Mouse (Mus musculus) MEL (cell line): Measurements from ENCODE around the gene St8sia2. TPM values are rescaled to one million over a fixed set of nuclear protein-coding genes. Genes with fewer than 3 reads are reported as not detected.

ENCODE experiments used
- DNase-seq: peaks from one replicate; pipeline ENCODE4 v3.0.0; 2011; ENCODE audit warnings: low read depth, low spot score
- H3K27ac ChIP-seq: 2 replicates; pipeline ENCODE4 v1.5.1; 2012; ENCODE audit warnings: low read depth, mild to moderate bottlenecking, control low read depth, low read length, moderate library complexity; ENCODE audit not compliant: control insufficient read depth
- H3K27me3 ChIP-seq, 2 experiments: fragments of 150-350 bp in 1 of 2; sonication (generic) in 1 of 2; 2 replicates each; pipeline ENCODE4 v1.6.1; 2012; ENCODE audit warnings: low read length in 2 of 2, mild to moderate bottlenecking in 2 of 2, improper control_type of control experiment in 1 of 2, moderate library complexity in 1 of 2; ENCODE audit not compliant: insufficient read depth in 2 of 2, control insufficient read depth in 1 of 2
- H3K36me3 ChIP-seq, 2 experiments: 2 replicates each; pipeline ENCODE4 v1.6.1; 2012 to 2014; ENCODE audit warnings: low read length in 2 of 2, improper control_type of control experiment in 1 of 2, inconsistent platforms in 1 of 2, mild to moderate bottlenecking in 1 of 2; ENCODE audit not compliant: insufficient read depth in 2 of 2, control insufficient read depth in 1 of 2
- H3K4me1 ChIP-seq, 2 experiments: fragments of 150-350 bp in 1 of 2; sonication (generic) in 1 of 2; 2 replicates each; pipeline ENCODE4 v1.6.1; 2012; ENCODE audit warnings: low read length in 2 of 2, improper control_type of control experiment in 1 of 2, mild to moderate bottlenecking in 1 of 2; ENCODE audit not compliant: insufficient read depth in 2 of 2, control insufficient read depth in 1 of 2
- H3K4me3 ChIP-seq, 2 experiments: fragments of 150-350 bp in 1 of 2; sonication (generic) in 1 of 2; 2 replicates each; pipeline ENCODE4 v1.5.1; 2012; ENCODE audit warnings: low read depth in 2 of 2, low read length in 2 of 2, mild to moderate bottlenecking in 2 of 2, moderate library complexity in 2 of 2, control low read depth in 1 of 2, improper control_type of control experiment in 1 of 2; ENCODE audit not compliant: control insufficient read depth in 1 of 2, insufficient read depth in 1 of 2
- H3K79me2 ChIP-seq: 2 replicates; pipeline ENCODE4 v1.6.1; 2012; ENCODE audit warnings: mild to moderate bottlenecking, low read length, moderate library complexity; ENCODE audit not compliant: control insufficient read depth, poor library complexity, insufficient read depth
- H3K9ac ChIP-seq: 2 replicates; pipeline ENCODE4 v1.6.1; 2012; ENCODE audit warnings: low read depth, mild to moderate bottlenecking, control low read depth, low read length, moderate library complexity; ENCODE audit not compliant: control insufficient read depth, poor library complexity, severe bottlenecking
- H3K9me3 ChIP-seq: fragments of 150-350 bp; sonication (generic); replicated peaks from 2 replicates; pipeline ENCODE4 v1.6.1; 2012; ENCODE audit warnings: mild to moderate bottlenecking, low read length, improper control_type of control experiment, moderate library complexity; ENCODE audit not compliant: insufficient read depth
- BHLHE40 ChIP-seq: IDR thresholded peaks from 2 replicates; pipeline ENCODE4 v1.6.1; 2012; ENCODE audit warnings: low read depth, mild to moderate bottlenecking, inconsistent platforms, low read length, improper control_type of control experiment, borderline replicate concordance
- CHD1 ChIP-seq: IDR thresholded peaks from 2 replicates; pipeline ENCODE4 v1.6.1; 2012; ENCODE audit warnings: low read depth, mild to moderate bottlenecking, inconsistent platforms, low read length, improper control_type of control experiment
- CHD2 ChIP-seq: IDR thresholded peaks from 2 replicates; pipeline ENCODE4 v1.6.1; 2011; ENCODE audit warnings: low read length, improper control_type of control experiment
- CTCF ChIP-seq, 3 experiments: IDR thresholded peaks in 2 of 3; conservative IDR thresholded peaks in 1 of 3; 2 replicates each; pipeline ENCODE4 v1.5.1; 2011 to 2012; ENCODE audit warnings: low read length in 3 of 3, low read depth in 2 of 3, mild to moderate bottlenecking in 2 of 3, improper control_type of control experiment in 1 of 3, inconsistent platforms in 1 of 3, mixed read lengths in 1 of 3, moderate library complexity in 1 of 3; ENCODE audit not compliant: control insufficient read depth in 1 of 3, insufficient read depth in 1 of 3, poor library complexity in 1 of 3, severe bottlenecking in 1 of 3
- ELF1 ChIP-seq: IDR thresholded peaks from 2 replicates; pipeline ENCODE4 v1.6.1; 2014; ENCODE audit warnings: low read depth, mild to moderate bottlenecking, inconsistent platforms, low read length, improper control_type of control experiment, moderate library complexity
- EP300 ChIP-seq, 2 experiments: IDR thresholded peaks; 2 replicates each; pipeline ENCODE4 v1.6.1; 2011; ENCODE audit warnings: improper control_type of control experiment in 2 of 2, low read length in 2 of 2, low read depth in 1 of 2, mild to moderate bottlenecking in 1 of 2
- GABPA ChIP-seq: IDR thresholded peaks from 2 replicates; pipeline ENCODE4 v1.6.1; 2012; ENCODE audit warnings: low read depth, mild to moderate bottlenecking, inconsistent platforms, low read length, improper control_type of control experiment, moderate library complexity
- GATA1 ChIP-seq: IDR thresholded peaks from 2 replicates; pipeline ENCODE4 v1.6.1; 2011; ENCODE audit warnings: low read depth, low read length, improper control_type of control experiment
- KAT2A ChIP-seq: conservative IDR thresholded peaks from 2 replicates; pipeline ENCODE4 v1.6.1; 2012; ENCODE audit warnings: low read depth, low read length, improper control_type of control experiment, inconsistent platforms
- MAFK ChIP-seq: IDR thresholded peaks from 2 replicates; pipeline ENCODE4 v1.6.1; 2011; ENCODE audit warnings: low read depth, mild to moderate bottlenecking, low read length, improper control_type of control experiment, borderline replicate concordance
- MAX ChIP-seq: IDR thresholded peaks from 2 replicates; pipeline ENCODE4 v1.6.1; 2011; ENCODE audit warnings: low read length, improper control_type of control experiment
- MAZ ChIP-seq: IDR thresholded peaks from 2 replicates; pipeline ENCODE4 v1.6.1; 2012; ENCODE audit warnings: low read depth, mild to moderate bottlenecking, inconsistent platforms, low read length, improper control_type of control experiment
- MEF2A ChIP-seq: IDR thresholded peaks from 2 replicates; pipeline ENCODE4 v1.6.1; 2014; ENCODE audit warnings: low read depth, mild to moderate bottlenecking, inconsistent platforms, low read length, improper control_type of control experiment; ENCODE audit not compliant: poor library complexity, insufficient replicate concordance, severe bottlenecking; ENCODE audit errors: extremely low read depth
- MXI1 ChIP-seq: IDR thresholded peaks from 2 replicates; pipeline ENCODE4 v1.6.1; 2011; ENCODE audit warnings: mild to moderate bottlenecking, low read depth, low read length, improper control_type of control experiment
- MYB ChIP-seq: IDR thresholded peaks from 2 replicates; pipeline ENCODE4 v1.6.1; 2011; ENCODE audit warnings: mild to moderate bottlenecking, low read depth, low read length, improper control_type of control experiment
- MYC ChIP-seq: IDR thresholded peaks from 2 replicates; pipeline ENCODE4 v1.6.1; 2011; ENCODE audit warnings: low read depth, mild to moderate bottlenecking, low read length, improper control_type of control experiment, moderate library complexity
- NELFE ChIP-seq: IDR thresholded peaks from 2 replicates; pipeline ENCODE4 v1.6.1; 2011; ENCODE audit warnings: low read depth, low read length, improper control_type of control experiment
- NRF1 ChIP-seq: IDR thresholded peaks from 2 replicates; pipeline ENCODE4 v1.6.1; 2014; ENCODE audit warnings: low read depth, mild to moderate bottlenecking, inconsistent platforms, low read length, improper control_type of control experiment, moderate library complexity; ENCODE audit not compliant: poor library complexity, insufficient read depth, severe bottlenecking
- POLR2AphosphoS2 ChIP-seq: IDR thresholded peaks from 2 replicates; pipeline ENCODE4 v1.6.1; 2011; ENCODE audit warnings: low read length, improper control_type of control experiment
- POLR2AphosphoS5 ChIP-seq: IDR thresholded peaks from 2 replicates; pipeline ENCODE4 v1.6.1; 2012; ENCODE audit warnings: low read depth, borderline replicate concordance, mild to moderate bottlenecking, inconsistent platforms, low read length, moderate library complexity, mixed read lengths
- RAD21 ChIP-seq: IDR thresholded peaks from 2 replicates; pipeline ENCODE4 v1.6.1; 2011; ENCODE audit warnings: mild to moderate bottlenecking, low read depth, low read length, improper control_type of control experiment
- RCOR1 ChIP-seq: IDR thresholded peaks from 2 replicates; pipeline ENCODE4 v1.6.1; 2012; ENCODE audit warnings: low read depth, mild to moderate bottlenecking, inconsistent platforms, low read length, improper control_type of control experiment
- SIN3A ChIP-seq: IDR thresholded peaks from 2 replicates; pipeline ENCODE4 v1.6.1; 2012; ENCODE audit warnings: low read length, improper control_type of control experiment, inconsistent platforms
- TAL1 ChIP-seq: IDR thresholded peaks from 2 replicates; pipeline ENCODE4 v1.6.1; 2012; ENCODE audit warnings: mild to moderate bottlenecking, inconsistent platforms, low read length, moderate library complexity, mixed read lengths
- TBP ChIP-seq: IDR thresholded peaks from 2 replicates; pipeline ENCODE4 v1.8.0; 2011; ENCODE audit warnings: low read depth, low read length, improper control_type of control experiment
- TCF12 ChIP-seq: IDR thresholded peaks from 2 replicates; pipeline ENCODE4 v1.6.1; 2014; ENCODE audit warnings: low read depth, mild to moderate bottlenecking, inconsistent platforms, low read length, improper control_type of control experiment, moderate library complexity
- UBTF ChIP-seq: IDR thresholded peaks from 2 replicates; pipeline ENCODE4 v1.6.1; 2012; ENCODE audit warnings: low read depth, mild to moderate bottlenecking, inconsistent platforms, low read length, improper control_type of control experiment, moderate library complexity, borderline replicate concordance; ENCODE audit not compliant: insufficient read depth
- USF1 ChIP-seq: IDR thresholded peaks from 2 replicates; pipeline ENCODE4 v1.6.1; 2014; ENCODE audit warnings: low read depth, mild to moderate bottlenecking, inconsistent platforms, low read length, improper control_type of control experiment, moderate library complexity
- ZKSCAN1 ChIP-seq: IDR thresholded peaks from 2 replicates; pipeline ENCODE4 v1.6.1; 2012; ENCODE audit warnings: low read depth, mild to moderate bottlenecking, inconsistent platforms, low read length, improper control_type of control experiment, moderate library complexity
- ZMIZ1 ChIP-seq: IDR thresholded peaks from 2 replicates; pipeline ENCODE4 v1.6.1; 2012; ENCODE audit warnings: low read depth, mild to moderate bottlenecking, inconsistent platforms, low read length, improper control_type of control experiment, moderate library complexity
- polyA plus RNA-seq, 2 experiments: library from polyadenylated mRNA; stranded (reverse) in 1 of 2; unstranded in 1 of 2; fragments of >175 nt in 1 of 2; fragments of >200 nt in 1 of 2; gene quantifications; 2 replicates each; pipeline versions ENCODE4 v1.2.1 to v1.2.4; 2012; ENCODE audit warnings: low replicate concordance in 2 of 2, low read depth in 1 of 2; ENCODE audit not compliant: insufficient read length in 2 of 2, insufficient read depth in 1 of 2, missing spikeins in 1 of 2
- total RNA-seq: library from RNA; depleted of rRNA; stranded (reverse); fragments of 300-350 nt; gene quantifications from 2 replicates; pipeline ENCODE4 v1.2.3, GENCODE M21; 2012

St8sia2 gene
- total and polyA plus RNA-seq, 3 experiments, result not detected

- Histone ChIP-seq H3K4me1 (no peaks in the 10 kb centered on the region), H3K36me3 (no peaks in the 10 kb centered on the region), H3K27ac (no peak overlapping the region), H3K79me2 (no peaks in the 10 kb centered on the region), H3K27me3 (no peaks in the 10 kb centered on the region), H3K4me3 (no peak overlapping the region), H3K9me3 (no peaks in the 10 kb centered on the region), H3K9ac (no peak overlapping the region)
- DNase-seq, result no peak
- TF ChIP-seq BHLHE40 (no peak), CTCF (IDR thresholded peaks at IDR 0.05 in 2 of 3, conservative IDR thresholded peaks at IDR 0.05 in 1 of 3; ENCODE audit: control insufficient read depth in 1 of 3, insufficient read depth in 1 of 3, low read depth in 2 of 3, low read length in 3 of 3, poor library complexity in 1 of 3, severe bottlenecking in 1 of 3) (no peak), MAX (no peak), NRF1 (no peak), KAT2A (no peak), TCF12 (no peak), TBP (no peak), MAFK (no peak), MEF2A (no peak), MYC (no peak), EP300 (IDR thresholded peaks at IDR 0.05; ENCODE audit: low read depth in 1 of 2, low read length in 2 of 2) (no peak), GABPA (no peak), MXI1 (no peak), ELF1 (no peak), RCOR1 (no peak), TAL1 (no peak), MYB (no peak)
Observed at GRCm38 (mm10) chr7:73935703-73936102, 77.8 kb downstream of the St8sia2 start.

GRCm38 (mm10) chr7:73933036-73933435 lies 80.5 kb downstream of the St8sia2 start:
- Histone ChIP-seq H3K9me3 (no peaks in the 10 kb centered on the region), H3K4me3 (no peak overlapping the region), H3K79me2 (no peaks in the 10 kb centered on the region), H3K36me3 (no peaks in the 10 kb centered on the region), H3K27ac (no peak overlapping the region), H3K4me1 (no peaks in the 10 kb centered on the region), H3K27me3 (no peaks in the 10 kb centered on the region), H3K9ac (no peak overlapping the region)
- DNase-seq, result no peak
- no peak for TF ChIP-seq UBTF
- no peak for TF ChIP-seq GATA1
- TF ChIP-seq POLR2AphosphoS5, result no peak
- no peak for TF ChIP-seq ZKSCAN1
- TF ChIP-seq MAFK, result no peak
- no peak for TF ChIP-seq SIN3A
- no peak for TF ChIP-seq MAZ
- TF ChIP-seq TCF12, result no peak
- TF ChIP-seq CHD2, result no peak
- TF ChIP-seq NELFE, result no peak
- no peak for TF ChIP-seq MEF2A
- no peak for TF ChIP-seq MAX
- no peak for TF ChIP-seq EP300 (IDR thresholded peaks at IDR 0.05; ENCODE audit: low read depth in 1 of 2, low read length in 2 of 2)
- TF ChIP-seq RAD21, result no peak
- no peak for TF ChIP-seq ZMIZ1
- TF ChIP-seq CHD1, result no peak
- no peak for TF ChIP-seq USF1
- no peak for TF ChIP-seq POLR2AphosphoS2
- TF ChIP-seq TAL1, result no peak
